Mouse (Mus musculus) cerebellum, adult 11-12 months (tissue): ENCODE data around the gene Timm22.

Source experiments
- DNase-seq: peaks from one replicate; pipeline ENCODE4 v3.0.0; 2022

Gene Timm22

GRCm38 (mm10) chr11:76436864-76437437, 30.2 kb downstream of the Timm22 start:
- peak; percentile 44 for DNase-seq

GRCm38 (mm10) chr11:76439666-76440065, 32.9 kb downstream of the Timm22 start:
- DNase-seq = no peak

- no peak for DNase-seq
Measured at GRCm38 (mm10) chr11:76445459-76445858, 38.7 kb downstream of the Timm22 start.

DNA sequence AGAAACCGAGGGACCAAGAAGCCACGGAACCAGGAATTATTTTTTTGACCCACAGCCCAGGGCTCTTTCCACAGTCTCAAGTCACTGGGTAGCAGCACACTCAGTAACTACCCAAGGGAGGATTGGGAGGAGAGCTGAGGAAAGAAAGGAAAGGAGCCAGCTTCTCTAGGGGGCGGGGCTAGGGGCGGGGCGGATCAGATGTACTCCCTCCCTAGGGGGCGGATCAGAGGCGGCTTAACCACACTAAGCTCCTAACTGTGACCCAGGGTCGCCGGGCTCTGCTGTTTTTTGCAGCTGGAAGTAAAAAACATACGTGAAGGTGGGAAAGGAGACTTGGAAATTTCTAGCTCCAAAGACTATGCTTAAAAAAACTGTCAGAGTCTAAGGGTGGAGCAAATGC, 39.5 kb downstream of the Timm22 start:
- DNase-seq = no peak

DNA sequence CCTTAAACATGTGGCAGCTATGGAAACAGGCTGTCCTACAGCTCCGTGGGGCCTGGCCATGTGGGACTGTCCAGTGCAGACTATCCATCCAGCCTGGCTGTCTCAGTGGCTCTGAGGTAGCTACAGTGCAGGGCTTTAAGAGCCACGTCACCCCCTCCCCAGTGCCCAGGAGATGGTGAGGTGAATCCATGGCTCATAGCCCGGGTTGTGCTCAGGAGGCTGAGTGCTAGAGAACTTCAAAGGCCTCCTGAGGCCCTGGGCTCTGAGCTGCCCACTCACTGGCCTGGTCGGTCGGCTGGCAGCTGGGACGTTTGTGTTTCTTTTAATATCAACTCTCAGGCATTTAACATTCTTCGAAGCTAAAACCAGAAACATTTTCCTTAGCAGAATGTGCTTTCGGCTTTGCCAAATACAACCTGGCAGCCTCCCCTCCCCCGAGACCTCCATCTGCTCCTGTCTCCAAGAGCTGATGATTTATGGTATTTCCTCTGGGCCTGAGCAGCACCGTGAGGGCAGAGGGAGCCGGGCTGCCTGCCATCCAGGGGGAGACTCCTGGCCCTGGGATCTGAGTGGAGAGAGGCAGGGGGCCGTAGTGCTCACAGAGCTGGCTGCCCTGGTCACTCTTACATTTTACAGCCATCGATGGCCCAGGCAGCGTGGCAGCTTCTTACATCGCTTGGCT, 42.9 kb downstream of the Timm22 start:
- peak; percentile 62 for DNase-seq

GRCm38 (mm10) chr11:76450202-76450561, 43.4 kb downstream of the Timm22 start:
- no peak for DNase-seq

GRCm38 (mm10) chr11:76454492-76454891, 47.7 kb downstream of the Timm22 start:
- DNase-seq = peak; percentile 48

DNA sequence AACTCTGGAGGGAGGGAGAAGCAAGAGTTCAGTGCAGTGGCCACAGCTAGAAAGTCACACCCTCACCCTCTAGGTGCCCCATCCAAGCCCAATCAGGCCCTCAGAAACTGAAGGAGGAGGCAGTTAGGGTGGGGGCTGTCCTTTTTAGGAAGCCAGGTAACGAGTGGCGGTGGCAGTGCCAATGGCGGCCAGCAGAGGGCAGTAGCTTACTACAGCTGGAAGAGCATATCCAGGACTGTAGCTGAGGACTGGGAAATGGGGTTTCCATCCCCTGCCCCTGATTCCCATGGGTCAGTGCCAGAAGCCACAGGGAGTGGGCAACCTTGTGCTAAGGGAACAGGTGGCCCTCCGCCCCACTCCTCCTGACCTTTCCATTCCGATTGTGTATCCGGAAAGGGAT, 49.5 kb downstream of the Timm22 start:
- DNase-seq = peak; percentile 75

GRCm38 (mm10) chr11:76456897-76457296, 50.1 kb downstream of the Timm22 start:
- DNase-seq = no peak

DNA sequence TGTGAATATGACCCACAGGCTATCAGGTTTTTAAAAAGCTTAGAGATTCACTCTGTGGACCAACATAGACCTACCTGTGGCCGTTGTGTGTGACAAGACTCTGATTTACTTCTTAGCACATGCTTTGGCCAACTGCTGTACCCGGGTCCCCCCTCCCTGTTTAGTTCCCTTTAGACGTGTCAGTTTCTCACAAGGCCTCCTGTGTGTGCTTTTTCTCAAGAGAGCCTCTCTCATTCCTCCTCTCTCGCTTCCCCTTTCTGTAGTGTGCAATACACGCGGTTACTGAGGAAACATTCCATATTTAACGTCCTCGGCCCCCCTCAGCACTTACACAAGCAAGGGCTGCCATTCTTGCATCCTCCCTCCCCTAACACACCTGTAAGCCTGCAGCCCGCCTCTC, 52.0 kb downstream of the Timm22 start:
- no peak for DNase-seq

- DNase-seq = no peak
Measured at GRCm38 (mm10) chr11:76459489-76459888, 52.7 kb downstream of the Timm22 start.

DNA sequence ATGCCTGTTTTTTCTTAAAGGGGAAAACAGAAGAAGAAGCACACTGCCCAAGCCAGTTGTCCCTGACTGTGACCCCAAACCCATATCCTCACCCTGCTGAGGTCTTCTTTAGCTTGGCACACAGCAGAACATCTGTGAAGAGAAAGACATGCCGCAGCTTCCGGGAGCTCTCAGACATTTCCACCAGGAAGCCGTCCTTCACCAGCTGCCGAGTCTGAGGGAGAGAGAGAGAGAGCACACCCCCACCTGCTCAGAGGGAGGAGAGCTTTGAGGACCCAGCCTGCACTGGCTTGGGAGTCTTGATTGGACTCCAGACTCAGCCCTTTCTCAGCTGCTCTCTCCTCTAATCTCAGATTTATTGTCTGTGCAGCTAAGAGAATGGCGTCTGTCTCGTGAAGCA, 54.4 kb downstream of the Timm22 start:
- no peak for DNase-seq

DNA sequence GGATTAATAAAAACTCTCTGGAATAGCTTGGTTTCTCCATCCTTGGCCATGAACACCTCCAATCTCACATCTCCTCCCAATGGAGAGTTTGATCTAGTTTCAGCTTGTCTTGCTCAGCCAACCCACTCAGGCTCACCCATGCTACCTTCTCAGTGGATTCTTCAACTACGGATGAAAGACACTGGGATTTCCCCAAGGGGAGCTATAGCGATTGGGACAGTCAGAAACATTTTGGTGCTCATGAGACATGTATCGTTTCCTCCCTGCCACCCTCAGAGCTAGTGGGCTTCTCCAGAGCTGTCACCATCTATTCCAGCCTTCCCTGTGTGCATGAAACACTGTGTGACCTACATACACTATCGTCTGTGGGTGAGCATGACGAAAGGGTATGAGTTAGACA, 54.9 kb downstream of the Timm22 start:
- no peak for DNase-seq

- DNase-seq = no peak
Measured at GRCm38 (mm10) chr11:76465879-76466278, 59.1 kb downstream of the Timm22 start.
